Mouse (Mus musculus): Measurements from ENCODE around the gene Klhdc8b. TPM values are rescaled to one million over a fixed set of nuclear protein-coding genes. Genes with fewer than 3 reads are reported as not detected.

Klhdc8b gene
- polyA plus RNA-seq, 1 experiment, result 21.0 TPM

- Histone ChIP-seq H3K27ac (ENCODE audit: control insufficient read depth, insufficient read depth, low read length) (no peak overlapping the region), H3K27me3 (ENCODE audit: control insufficient read depth, insufficient read depth, low read length) (no peaks in the 10 kb centered on the region), H3K4me3 (ENCODE audit: control insufficient read depth, insufficient read depth, low read length) (peak overlapping the region; percentile 48), H3K4me1 (replicated peaks; ENCODE audit: control insufficient read depth, insufficient read depth, low read length) (peaks cover 11% of the 10 kb centered on the region), H3K36me3 (ENCODE audit: control insufficient read depth, insufficient read depth, low read length) (no peaks in the 10 kb centered on the region)
- DNase-seq, result peak; percentile 18
- TF ChIP-seq CTCF (IDR thresholded peaks at IDR 0.05; ENCODE audit: borderline replicate concordance, control insufficient read depth, extremely low read depth, insufficient read depth, low read length, poor library complexity) (no peak), POLR2A (IDR thresholded peaks at IDR 0.05; ENCODE audit: control insufficient read depth, extremely low read depth, insufficient read depth, low read length, poor library complexity) (no peak)
- WGBS, result 5% methylated on average over 20 of the region's 20 CpGs
Measured at GRCm38 (mm10) chr9:108478638-108479156, 17.3 kb upstream of the Klhdc8b start.

GRCm38 (mm10) chr9:108474528-108474927 is 13.1 kb upstream of the Klhdc8b start:
- no peak for DNase-seq
- Histone ChIP-seq H3K4me1 (replicated peaks; ENCODE audit: control insufficient read depth, insufficient read depth, low read length) (peaks cover 7% of the 10 kb centered on the region), H3K36me3 (ENCODE audit: control insufficient read depth, insufficient read depth, low read length) (no peaks in the 10 kb centered on the region), H3K27me3 (ENCODE audit: control insufficient read depth, insufficient read depth, low read length) (no peaks in the 10 kb centered on the region), H3K27ac (ENCODE audit: control insufficient read depth, insufficient read depth, low read length) (no peak overlapping the region), H3K4me3 (ENCODE audit: control insufficient read depth, insufficient read depth, low read length) (no peak overlapping the region)
- 55% methylated on average over 1 of the region's 1 CpGs for WGBS
- TF ChIP-seq POLR2A (IDR thresholded peaks at IDR 0.05; ENCODE audit: control insufficient read depth, extremely low read depth, insufficient read depth, low read length, poor library complexity), result no peak
- no peak for TF ChIP-seq CTCF (IDR thresholded peaks at IDR 0.05; ENCODE audit: borderline replicate concordance, control insufficient read depth, extremely low read depth, insufficient read depth, low read length, poor library complexity)

- H3K27me3 ChIP-seq (ENCODE audit: control insufficient read depth, insufficient read depth, low read length), result no peaks in the 10 kb centered on the region
- no peak for TF ChIP-seq CTCF (IDR thresholded peaks at IDR 0.05; ENCODE audit: borderline replicate concordance, control insufficient read depth, extremely low read depth, insufficient read depth, low read length, poor library complexity)
- no peak for TF ChIP-seq POLR2A (IDR thresholded peaks at IDR 0.05; ENCODE audit: control insufficient read depth, extremely low read depth, insufficient read depth, low read length, poor library complexity)
- peaks cover 3% of the 10 kb centered on the region; the same call in 1 of the 2 replicates for H3K36me3 ChIP-seq (ENCODE audit: control insufficient read depth, insufficient read depth, low read length)
- no peak for DNase-seq
- H3K4me1 ChIP-seq (replicated peaks; ENCODE audit: control insufficient read depth, insufficient read depth, low read length), result no peaks in the 10 kb centered on the region
- H3K27ac ChIP-seq (ENCODE audit: control insufficient read depth, insufficient read depth, low read length), result no peak overlapping the region
- 85% methylated on average over 4 of the region's 4 CpGs for WGBS
- H3K4me3 ChIP-seq (ENCODE audit: control insufficient read depth, insufficient read depth, low read length), result no peak overlapping the region
Measured at GRCm38 (mm10) chr9:108469845-108470244, 8.5 kb upstream of the Klhdc8b start.

GRCm38 (mm10) chr9:108469430-108469829 is 8.0 kb upstream of the Klhdc8b start:
- no peak for DNase-seq
- H3K27ac ChIP-seq (ENCODE audit: control insufficient read depth, insufficient read depth, low read length), result no peak overlapping the region
- 96% methylated on average over 5 of the region's 5 CpGs for WGBS
- H3K4me3 ChIP-seq (ENCODE audit: control insufficient read depth, insufficient read depth, low read length), result no peak overlapping the region
- no peaks in the 10 kb centered on the region for H3K27me3 ChIP-seq (ENCODE audit: control insufficient read depth, insufficient read depth, low read length)
- no peak for TF ChIP-seq POLR2A (IDR thresholded peaks at IDR 0.05; ENCODE audit: control insufficient read depth, extremely low read depth, insufficient read depth, low read length, poor library complexity)
- no peak for TF ChIP-seq CTCF (IDR thresholded peaks at IDR 0.05; ENCODE audit: borderline replicate concordance, control insufficient read depth, extremely low read depth, insufficient read depth, low read length, poor library complexity)
- H3K36me3 ChIP-seq (ENCODE audit: control insufficient read depth, insufficient read depth, low read length), result peaks cover 4% of the 10 kb centered on the region; the same call in 1 of the 2 replicates
- no peaks in the 10 kb centered on the region for H3K4me1 ChIP-seq (replicated peaks; ENCODE audit: control insufficient read depth, insufficient read depth, low read length)

DNA sequence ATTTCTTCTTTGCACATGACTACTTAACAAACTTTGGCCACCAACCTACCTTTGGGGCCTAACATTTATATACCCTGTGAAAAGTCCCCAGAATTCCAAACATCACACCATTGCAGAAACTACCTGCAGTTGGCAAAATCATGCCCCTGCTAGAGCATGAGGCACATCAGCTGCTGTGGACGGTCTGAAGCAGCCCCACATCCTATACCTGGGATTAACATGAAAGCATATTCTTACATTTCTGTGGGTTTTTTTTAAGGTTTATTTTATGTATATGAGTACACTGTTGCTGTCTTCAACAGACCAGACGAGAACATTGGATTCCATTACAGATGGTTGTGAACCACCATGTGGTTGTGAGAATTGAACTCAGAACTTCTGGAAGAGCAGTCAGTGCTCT is 4.8 kb upstream of the Klhdc8b start:
- no peak for DNase-seq
- TF ChIP-seq POLR2A (IDR thresholded peaks at IDR 0.05; ENCODE audit: control insufficient read depth, extremely low read depth, insufficient read depth, low read length, poor library complexity), result no peak
- TF ChIP-seq CTCF (IDR thresholded peaks at IDR 0.05; ENCODE audit: borderline replicate concordance, control insufficient read depth, extremely low read depth, insufficient read depth, low read length, poor library complexity), result no peak

DNA sequence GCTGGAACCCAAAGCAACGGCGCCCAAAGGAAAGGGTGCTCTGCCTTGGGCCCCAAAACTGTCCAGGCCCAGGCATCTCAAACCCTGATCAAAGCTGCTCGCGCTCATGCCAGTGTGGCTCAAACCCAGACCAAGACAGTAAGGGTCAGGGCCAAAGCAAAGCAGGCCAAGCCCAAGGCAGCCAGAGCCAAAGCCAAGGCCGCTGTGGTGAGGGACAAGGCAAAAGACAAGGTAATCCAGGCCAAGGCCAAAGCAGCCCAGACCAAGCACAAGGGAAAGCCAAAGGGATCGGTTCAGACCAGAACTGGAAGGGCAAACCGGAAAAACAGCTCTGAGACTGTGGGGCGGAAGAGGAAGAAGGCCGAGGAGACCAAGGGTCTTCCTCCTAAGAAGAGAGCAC is 2.3 kb upstream of the Klhdc8b start:
- 96% methylated on average over 9 of the region's 9 CpGs for WGBS
- H3K36me3 ChIP-seq (ENCODE audit: control insufficient read depth, insufficient read depth, low read length), result peaks cover 18% of the 10 kb centered on the region
- TF ChIP-seq CTCF (IDR thresholded peaks at IDR 0.05; ENCODE audit: borderline replicate concordance, control insufficient read depth, extremely low read depth, insufficient read depth, low read length, poor library complexity) (no peak), POLR2A (IDR thresholded peaks at IDR 0.05; ENCODE audit: control insufficient read depth, extremely low read depth, insufficient read depth, low read length, poor library complexity) (no peak)

More for the DNA sequence above, 4.8 kb upstream of the Klhdc8b start:
- Histone ChIP-seq H3K4me1 (replicated peaks; ENCODE audit: control insufficient read depth, insufficient read depth, low read length) (peaks cover 9% of the 10 kb centered on the region), H3K27me3 (ENCODE audit: control insufficient read depth, insufficient read depth, low read length) (no peaks in the 10 kb centered on the region), H3K36me3 (ENCODE audit: control insufficient read depth, insufficient read depth, low read length) (peaks cover 18% of the 10 kb centered on the region), H3K4me3 (ENCODE audit: control insufficient read depth, insufficient read depth, low read length) (no peak overlapping the region), H3K27ac (ENCODE audit: control insufficient read depth, insufficient read depth, low read length) (no peak overlapping the region)
- 95% methylated on average over 2 of the region's 2 CpGs for WGBS

DNA sequence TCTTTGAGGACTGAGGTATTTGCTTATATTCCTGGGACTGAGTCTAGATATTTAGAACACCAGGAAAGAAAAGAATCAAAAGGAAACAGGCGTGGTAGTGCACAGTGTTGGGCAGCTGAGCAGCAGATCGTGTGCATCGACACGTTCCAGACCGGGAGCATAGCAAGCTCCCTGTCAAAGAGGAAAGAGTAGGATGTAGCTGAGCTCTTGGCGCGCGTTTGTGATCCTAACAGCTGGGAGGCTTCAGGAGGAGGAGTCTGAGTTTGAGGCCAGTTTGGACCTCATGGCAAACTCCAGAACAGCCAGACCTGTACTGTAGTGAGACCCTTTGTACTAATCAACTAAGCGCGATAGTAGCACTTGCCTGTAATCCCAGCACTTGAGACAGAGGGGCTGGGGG is 811 bp upstream of the Klhdc8b start:
- 95% methylated on average over 10 of the region's 10 CpGs for WGBS
- peaks cover 11% of the 10 kb centered on the region for H3K4me1 ChIP-seq (replicated peaks; ENCODE audit: control insufficient read depth, insufficient read depth, low read length)
- peaks cover 18% of the 10 kb centered on the region for H3K36me3 ChIP-seq (ENCODE audit: control insufficient read depth, insufficient read depth, low read length)
- H3K4me3 ChIP-seq (ENCODE audit: control insufficient read depth, insufficient read depth, low read length), result no peak overlapping the region
- H3K27me3 ChIP-seq (ENCODE audit: control insufficient read depth, insufficient read depth, low read length), result no peaks in the 10 kb centered on the region
- TF ChIP-seq POLR2A (IDR thresholded peaks at IDR 0.05; ENCODE audit: control insufficient read depth, extremely low read depth, insufficient read depth, low read length, poor library complexity), result no peak
- TF ChIP-seq CTCF (IDR thresholded peaks at IDR 0.05; ENCODE audit: borderline replicate concordance, control insufficient read depth, extremely low read depth, insufficient read depth, low read length, poor library complexity), result no peak
- no peak for DNase-seq
- H3K27ac ChIP-seq (ENCODE audit: control insufficient read depth, insufficient read depth, low read length), result no peak overlapping the region

More for the DNA sequence above, 2.3 kb upstream of the Klhdc8b start:
- Histone ChIP-seq H3K4me1 (replicated peaks; ENCODE audit: control insufficient read depth, insufficient read depth, low read length) (peaks cover 11% of the 10 kb centered on the region), H3K27ac (ENCODE audit: control insufficient read depth, insufficient read depth, low read length) (no peak overlapping the region), H3K4me3 (ENCODE audit: control insufficient read depth, insufficient read depth, low read length) (no peak overlapping the region), H3K27me3 (ENCODE audit: control insufficient read depth, insufficient read depth, low read length) (no peaks in the 10 kb centered on the region)
- DNase-seq, result no peak

Measured in thymus, adult 2 months (tissue).